ENCODE assay signal across 35 mouse cellular contexts in the genomic region with DNA sequence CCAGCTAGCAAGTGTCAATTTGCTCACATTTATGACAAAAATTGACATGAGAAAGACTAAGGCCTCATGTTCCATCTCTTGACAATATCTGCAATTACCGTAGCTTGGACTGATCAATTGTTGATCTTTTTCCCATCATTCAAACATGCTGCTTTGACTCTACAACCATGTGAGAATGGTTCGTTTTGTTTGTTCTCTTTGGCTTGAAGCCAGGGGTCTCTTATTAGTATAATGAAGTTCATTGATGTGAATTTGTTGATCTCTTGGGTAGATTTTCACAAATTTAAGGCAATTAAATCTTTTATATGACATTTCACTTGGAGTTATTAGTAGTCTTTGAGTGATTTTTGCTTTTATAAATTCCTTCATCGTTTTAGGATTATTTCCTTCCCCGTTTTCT.
"Had no signal": no experiment of that assay in that cellular context is flagged by ENCODE, and none has a peak within 500 bp of the region (broad histone marks: within the 10 kb centered on the region; RNA-seq: fewer than 3 reads in every experiment).

No protein-coding gene starts in this region.

- H3K27ac ChIP-seq: heart, embryonic 10.5 days; heart, embryonic 13.5 days; heart, embryonic 15.5 days; hindbrain, embryonic 10.5 days; hindbrain, embryonic 12.5 days; hindbrain, embryonic 13.5 days; hindbrain, embryonic 14.5 days; hindbrain, embryonic 15.5 days; hindbrain, postnatal 0 days; intestine, embryonic 15.5 days; kidney, embryonic 15.5 days; kidney, postnatal 0 days; layer of hippocampus, adult 2 months had no signal

- H3K9me3 ChIP-seq: heart, embryonic 10.5 days; heart, embryonic 12.5 days; heart, embryonic 13.5 days; heart, embryonic 15.5 days; hindbrain, embryonic 10.5 days; hindbrain, embryonic 12.5 days; hindbrain, embryonic 13.5 days; hindbrain, embryonic 15.5 days; intestine, embryonic 15.5 days; kidney, embryonic 15.5 days had no signal

- DNase-seq: heart, postnatal 10 days; heart, postnatal 14 days; heart, postnatal 36 days; heart, postnatal 4 days; kidney, adult 11 months; kidney, adult 18-20 months; kidney, adult 2 months; kidney, adult 8-10 months; kidney, adult 9 months; kidney, postnatal 10 days; kidney, postnatal 14 days; kidney, postnatal 25 days; kidney, postnatal 36 days; kidney, postnatal 4 days; layer of hippocampus, adult 9-11 months; layer of hippocampus, postnatal 36 days had no signal

- H3K36me3 ChIP-seq: heart, embryonic 10.5 days; heart, embryonic 12.5 days; heart, embryonic 13.5 days; heart, embryonic 15.5 days; hindbrain, embryonic 10.5 days; hindbrain, embryonic 12.5 days; hindbrain, embryonic 13.5 days; hindbrain, embryonic 15.5 days; intestine, embryonic 15.5 days; kidney, embryonic 15.5 days had no signal

- H3K27me3 ChIP-seq: heart, embryonic 12.5 days; heart, embryonic 13.5 days; heart, embryonic 15.5 days; hindbrain, embryonic 12.5 days; hindbrain, embryonic 13.5 days; hindbrain, embryonic 15.5 days; intestine, embryonic 15.5 days; kidney, embryonic 15.5 days had no signal

- H3K4me3 ChIP-seq: heart, embryonic 10.5 days; heart, embryonic 12.5 days; heart, embryonic 13.5 days; heart, embryonic 15.5 days; hindbrain, embryonic 10.5 days; hindbrain, embryonic 12.5 days; hindbrain, embryonic 13.5 days; hindbrain, embryonic 15.5 days; intestine, embryonic 15.5 days; kidney, embryonic 15.5 days; layer of hippocampus, adult 2 months had no signal

- H3K4me1 ChIP-seq: heart, embryonic 10.5 days; hindbrain, embryonic 10.5 days; hindbrain, embryonic 12.5 days; hindbrain, embryonic 13.5 days; hindbrain, embryonic 15.5 days; intestine, embryonic 15.5 days had no signal

- H3K9ac ChIP-seq: heart, embryonic 12.5 days; heart, embryonic 13.5 days; heart, embryonic 15.5 days; hindbrain, embryonic 12.5 days; hindbrain, embryonic 13.5 days; hindbrain, embryonic 14.5 days; hindbrain, embryonic 15.5 days; intestine, embryonic 15.5 days; kidney, embryonic 15.5 days had no signal

- H3K4me2 ChIP-seq: heart, embryonic 11.5 days; heart, embryonic 12.5 days; heart, embryonic 13.5 days; heart, embryonic 15.5 days; hindbrain, embryonic 12.5 days; hindbrain, embryonic 13.5 days; hindbrain, embryonic 14.5 days; hindbrain, embryonic 15.5 days; intestine, embryonic 15.5 days; kidney, embryonic 15.5 days had no signal

- ATAC-seq: hindbrain, embryonic 16.5 days; hindbrain, postnatal 0 days; inflammation-experienced regulatory T-cells, adult 6 months; intestine, embryonic 15.5 days; intestine, embryonic 16.5 days; intestine, postnatal 0 days had no signal
